Mouse (Mus musculus): ENCODE results near the gene Fxyd6. TPM values are rescaled to one million over a fixed set of nuclear protein-coding genes. Genes with fewer than 3 reads are reported as not detected.

The Fxyd6 gene
- polyA plus RNA-seq, 1 experiment from 2014 or later = 34.9 TPM

- 76% methylated on average over 6 of the region's 6 CpGs for WGBS
- ATAC-seq (replicated peaks; ENCODE audit: extremely low read depth, insufficient read depth, low FRiP score) = no peak
- no peak overlapping the region for H3K9ac ChIP-seq (ENCODE audit: low read length)
- H3K27ac ChIP-seq (ENCODE audit: low read length) = no peak overlapping the region
- H3K27me3 ChIP-seq (ENCODE audit: control insufficient read depth, insufficient read depth, low read length) = no peaks in the 10 kb centered on the region
- H3K4me1 ChIP-seq (ENCODE audit: control insufficient read depth, insufficient read depth, low read length) = no peaks in the 10 kb centered on the region
- no peak overlapping the region for H3K4me2 ChIP-seq (ENCODE audit: low read depth, low read length)
- no peaks in the 10 kb centered on the region for H3K9me3 ChIP-seq (replicated peaks; ENCODE audit: control insufficient read depth, low read length)
- no peak overlapping the region for H3K4me3 ChIP-seq (ENCODE audit: low read length)
- no peaks in the 10 kb centered on the region for H3K36me3 ChIP-seq (ENCODE audit: control insufficient read depth, insufficient read depth)
These were observed 23.7 kb upstream of the Fxyd6 start for GRCm38 (mm10) chr9:45346276-45346675.

- no peaks in the 10 kb centered on the region for H3K4me1 ChIP-seq (ENCODE audit: control insufficient read depth, insufficient read depth, low read length)
- no peaks in the 10 kb centered on the region for H3K27me3 ChIP-seq (ENCODE audit: control insufficient read depth, insufficient read depth, low read length)
- H3K27ac ChIP-seq (ENCODE audit: low read length) = no peak overlapping the region
- H3K4me3 ChIP-seq (ENCODE audit: low read length) = no peak overlapping the region
- no peak overlapping the region for H3K9ac ChIP-seq (ENCODE audit: low read length)
- no peaks in the 10 kb centered on the region for H3K9me3 ChIP-seq (replicated peaks; ENCODE audit: control insufficient read depth, low read length)
- H3K36me3 ChIP-seq (ENCODE audit: control insufficient read depth, insufficient read depth) = no peaks in the 10 kb centered on the region
- no peak for ATAC-seq (replicated peaks; ENCODE audit: extremely low read depth, insufficient read depth, low FRiP score)
- H3K4me2 ChIP-seq (ENCODE audit: low read depth, low read length) = no peak overlapping the region
- 72% methylated on average over 6 of the region's 6 CpGs for WGBS
These were observed 21.4 kb upstream of the Fxyd6 start for GRCm38 (mm10) chr9:45348560-45348959.

GRCm38 (mm10) chr9:45349181-45349580 is 20.8 kb upstream of the Fxyd6 start:
- no peaks in the 10 kb centered on the region for H3K9me3 ChIP-seq (replicated peaks; ENCODE audit: control insufficient read depth, low read length)
- H3K27ac ChIP-seq (ENCODE audit: low read length) = no peak overlapping the region
- no peak for ATAC-seq (replicated peaks; ENCODE audit: extremely low read depth, insufficient read depth, low FRiP score)
- H3K27me3 ChIP-seq (ENCODE audit: control insufficient read depth, insufficient read depth, low read length) = no peaks in the 10 kb centered on the region
- 55% methylated on average over 4 of the region's 4 CpGs for WGBS
- H3K36me3 ChIP-seq (ENCODE audit: control insufficient read depth, insufficient read depth) = no peaks in the 10 kb centered on the region
- no peak overlapping the region for H3K4me3 ChIP-seq (ENCODE audit: low read length)
- H3K4me2 ChIP-seq (ENCODE audit: low read depth, low read length) = no peak overlapping the region
- H3K9ac ChIP-seq (ENCODE audit: low read length) = no peak overlapping the region
- H3K4me1 ChIP-seq (ENCODE audit: control insufficient read depth, insufficient read depth, low read length) = no peaks in the 10 kb centered on the region

- Histone ChIP-seq H3K4me1 (ENCODE audit: control insufficient read depth, insufficient read depth, low read length) (no peaks in the 10 kb centered on the region), H3K36me3 (ENCODE audit: control insufficient read depth, insufficient read depth) (no peaks in the 10 kb centered on the region), H3K27me3 (ENCODE audit: control insufficient read depth, insufficient read depth, low read length) (no peaks in the 10 kb centered on the region), H3K4me2 (ENCODE audit: low read depth, low read length) (no peak overlapping the region), H3K4me3 (ENCODE audit: low read length) (no peak overlapping the region), H3K9ac (ENCODE audit: low read length) (no peak overlapping the region), H3K9me3 (replicated peaks; ENCODE audit: control insufficient read depth, low read length) (no peaks in the 10 kb centered on the region), H3K27ac (ENCODE audit: low read length) (no peak overlapping the region)
- no peak for ATAC-seq (replicated peaks; ENCODE audit: extremely low read depth, insufficient read depth, low FRiP score)
- 29% methylated on average over 5 of the region's 5 CpGs for WGBS
These were observed 20.1 kb upstream of the Fxyd6 start for GRCm38 (mm10) chr9:45349851-45350250.

- Histone ChIP-seq H3K9ac (ENCODE audit: low read length) (no peak overlapping the region), H3K27ac (ENCODE audit: low read length) (no peak overlapping the region), H3K4me2 (ENCODE audit: low read depth, low read length) (no peak overlapping the region), H3K4me1 (ENCODE audit: control insufficient read depth, insufficient read depth, low read length) (no peaks in the 10 kb centered on the region), H3K4me3 (ENCODE audit: low read length) (no peak overlapping the region), H3K36me3 (ENCODE audit: control insufficient read depth, insufficient read depth) (no peaks in the 10 kb centered on the region), H3K27me3 (ENCODE audit: control insufficient read depth, insufficient read depth, low read length) (peaks cover 2% of the 10 kb centered on the region; the same call in 1 of the 2 replicates), H3K9me3 (replicated peaks; ENCODE audit: control insufficient read depth, low read length) (no peaks in the 10 kb centered on the region)
- 81% methylated on average over 2 of the region's 2 CpGs for WGBS
- no peak for ATAC-seq (replicated peaks; ENCODE audit: extremely low read depth, insufficient read depth, low FRiP score)
These were observed 14.8 kb upstream of the Fxyd6 start for GRCm38 (mm10) chr9:45355192-45355591.

- no peak overlapping the region for H3K27ac ChIP-seq (ENCODE audit: low read length)
These were observed 11.6 kb upstream of the Fxyd6 start for GRCm38 (mm10) chr9:45358356-45358755.

GRCm38 (mm10) chr9:45362051-45362461 is 7.9 kb upstream of the Fxyd6 start:
- Histone ChIP-seq H3K4me2 (ENCODE audit: low read depth, low read length) (no peak overlapping the region), H3K27ac (ENCODE audit: low read length) (peak overlapping the region; percentile 43), H3K4me1 (ENCODE audit: control insufficient read depth, insufficient read depth, low read length) (peaks cover 6% of the 10 kb centered on the region; the same call in 1 of the 2 replicates), H3K9me3 (replicated peaks; ENCODE audit: control insufficient read depth, low read length) (no peaks in the 10 kb centered on the region), H3K4me3 (ENCODE audit: low read length) (no peak overlapping the region), H3K9ac (ENCODE audit: low read length) (no peak overlapping the region), H3K27me3 (ENCODE audit: control insufficient read depth, insufficient read depth, low read length) (peaks cover 2% of the 10 kb centered on the region; the same call in 1 of the 2 replicates), H3K36me3 (ENCODE audit: control insufficient read depth, insufficient read depth) (no peaks in the 10 kb centered on the region)
- ATAC-seq (replicated peaks; ENCODE audit: extremely low read depth, insufficient read depth, low FRiP score) = peak; percentile 37; the same call in 1 of the 2 replicates
- 10% methylated on average over 2 of the region's 2 CpGs for WGBS

More at GRCm38 (mm10) chr9:45358356-45358755, 11.6 kb upstream of the Fxyd6 start:
- Histone ChIP-seq H3K4me2 (ENCODE audit: low read depth, low read length) (no peak overlapping the region), H3K9me3 (replicated peaks; ENCODE audit: control insufficient read depth, low read length) (no peaks in the 10 kb centered on the region), H3K4me1 (ENCODE audit: control insufficient read depth, insufficient read depth, low read length) (peaks cover 6% of the 10 kb centered on the region; the same call in 1 of the 2 replicates), H3K9ac (ENCODE audit: low read length) (no peak overlapping the region), H3K27me3 (ENCODE audit: control insufficient read depth, insufficient read depth, low read length) (peaks cover 2% of the 10 kb centered on the region; the same call in 1 of the 2 replicates), H3K4me3 (ENCODE audit: low read length) (no peak overlapping the region), H3K36me3 (ENCODE audit: control insufficient read depth, insufficient read depth) (no peaks in the 10 kb centered on the region)
- no peak for ATAC-seq (replicated peaks; ENCODE audit: extremely low read depth, insufficient read depth, low FRiP score)
- 44% methylated on average over 7 of the region's 7 CpGs for WGBS

- no peak overlapping the region for H3K4me3 ChIP-seq (ENCODE audit: low read length)
These were observed 6.3 kb upstream of the Fxyd6 start for GRCm38 (mm10) chr9:45363639-45364214.

GRCm38 (mm10) chr9:45367716-45368115 is 2.3 kb upstream of the Fxyd6 start:
- no peak overlapping the region for H3K4me3 ChIP-seq (ENCODE audit: low read length)
- H3K9me3 ChIP-seq (replicated peaks; ENCODE audit: control insufficient read depth, low read length) = no peaks in the 10 kb centered on the region
- WGBS = 48% methylated on average over 8 of the region's 8 CpGs
- peaks cover 13% of the 10 kb centered on the region for H3K27me3 ChIP-seq (ENCODE audit: control insufficient read depth, insufficient read depth, low read length)
- no peak overlapping the region for H3K27ac ChIP-seq (ENCODE audit: low read length)
- peaks cover 7% of the 10 kb centered on the region for H3K4me1 ChIP-seq (ENCODE audit: control insufficient read depth, insufficient read depth, low read length)
- H3K4me2 ChIP-seq (ENCODE audit: low read depth, low read length) = no peak overlapping the region
- no peak for ATAC-seq (replicated peaks; ENCODE audit: extremely low read depth, insufficient read depth, low FRiP score)
- H3K36me3 ChIP-seq (ENCODE audit: control insufficient read depth, insufficient read depth) = no peaks in the 10 kb centered on the region
- no peak overlapping the region for H3K9ac ChIP-seq (ENCODE audit: low read length)

More at GRCm38 (mm10) chr9:45363639-45364214, 6.3 kb upstream of the Fxyd6 start:
- Histone ChIP-seq H3K9me3 (replicated peaks; ENCODE audit: control insufficient read depth, low read length) (no peaks in the 10 kb centered on the region), H3K27ac (ENCODE audit: low read length) (no peak overlapping the region), H3K36me3 (ENCODE audit: control insufficient read depth, insufficient read depth) (no peaks in the 10 kb centered on the region), H3K9ac (ENCODE audit: low read length) (no peak overlapping the region), H3K4me1 (ENCODE audit: control insufficient read depth, insufficient read depth, low read length) (peaks cover 14% of the 10 kb centered on the region), H3K27me3 (ENCODE audit: control insufficient read depth, insufficient read depth, low read length) (no peaks in the 10 kb centered on the region; the same call in 1 of the 2 replicates), H3K4me2 (ENCODE audit: low read depth, low read length) (no peak overlapping the region)
- WGBS = 62% methylated on average over 7 of the region's 7 CpGs
- no peak for ATAC-seq (replicated peaks; ENCODE audit: extremely low read depth, insufficient read depth, low FRiP score)
